Mouse (Mus musculus): Measurements from ENCODE around the gene Kcnq2. TPM values are rescaled to one million over a fixed set of nuclear protein-coding genes. Genes with fewer than 3 reads are reported as not detected.

The Kcnq2 gene
- polyA plus RNA-seq, 1 experiment from 2014 or later, result 0.42 TPM

DNA sequence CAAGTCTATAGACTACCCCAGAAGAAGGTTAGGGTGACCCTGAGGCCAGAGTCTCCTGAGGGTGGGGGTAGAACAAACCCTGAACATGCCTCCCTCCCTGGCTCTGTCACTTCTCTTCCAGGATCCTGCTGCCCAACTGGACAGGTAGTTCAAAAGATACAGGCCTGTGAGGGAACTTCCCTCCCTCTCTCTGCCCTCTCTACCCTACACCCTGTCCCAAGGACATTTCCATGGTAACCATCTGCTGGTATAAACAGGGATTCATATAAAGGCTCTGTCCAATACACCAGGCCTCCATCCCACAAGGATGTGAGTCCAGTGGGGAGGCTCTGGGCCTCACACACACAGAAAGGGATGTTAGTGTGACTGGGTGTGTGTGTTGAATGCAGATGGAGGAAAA lies 92.7 kb downstream of the Kcnq2 start:
- H3K4me1 ChIP-seq (replicated peaks; ENCODE audit: control insufficient read depth, insufficient read depth), result no peaks in the 10 kb centered on the region
- no peak overlapping the region for H3K9ac ChIP-seq (ENCODE audit: low read length)
- ATAC-seq (ENCODE audit: low FRiP score, low TSS enrichment) (no peak), DNase-seq (ENCODE audit: low spot score) (no peak)
- TF ChIP-seq EP300 (optimal IDR thresholded peaks at IDR 0.05) (no peak), CTCF (IDR thresholded peaks at IDR 0.05; ENCODE audit: low read depth) (no peak)
- no peaks in the 10 kb centered on the region for H3K9me3 ChIP-seq (ENCODE audit: control insufficient read depth, low read length)
- no peak overlapping the region for H3K4me2 ChIP-seq (replicated peaks; ENCODE audit: low read depth)
- H3K27me3 ChIP-seq (ENCODE audit: control insufficient read depth, insufficient read depth, low read length), result peaks cover 3% of the 10 kb centered on the region; the same call in 1 of the 2 replicates
- H3K27ac ChIP-seq (replicated peaks), result no peak overlapping the region
- H3K4me3 ChIP-seq (ENCODE audit: low read depth, low read length), result no peak overlapping the region
- H3K36me3 ChIP-seq (ENCODE audit: control insufficient read depth, insufficient read depth, low read length), result no peaks in the 10 kb centered on the region

DNA sequence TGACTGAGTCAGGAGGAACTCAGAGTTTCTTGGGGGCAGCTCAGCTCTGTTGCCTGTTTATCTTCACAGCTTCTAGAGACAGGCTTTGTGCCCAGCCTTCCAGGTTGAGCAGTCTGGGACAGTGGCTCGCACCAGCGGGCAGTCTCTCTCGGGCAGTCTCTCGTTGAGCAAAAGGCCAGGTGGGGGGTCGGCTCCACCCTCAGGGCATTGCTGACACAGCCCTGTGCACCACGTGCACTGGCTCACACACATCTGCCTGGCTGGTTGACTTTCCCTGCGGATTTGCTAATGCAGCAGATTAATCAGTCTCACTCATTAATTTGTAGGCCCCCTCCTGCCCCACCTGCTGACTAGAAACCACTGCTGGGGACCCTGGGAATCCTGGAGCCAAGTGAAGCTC lies 93.2 kb downstream of the Kcnq2 start:
- ATAC-seq (ENCODE audit: low FRiP score, low TSS enrichment), result no peak
- Histone ChIP-seq H3K4me1 (replicated peaks; ENCODE audit: control insufficient read depth, insufficient read depth) (no peaks in the 10 kb centered on the region), H3K9me3 (ENCODE audit: control insufficient read depth, low read length) (no peaks in the 10 kb centered on the region), H3K4me2 (replicated peaks; ENCODE audit: low read depth) (no peak overlapping the region), H3K27me3 (ENCODE audit: control insufficient read depth, insufficient read depth, low read length) (peaks cover 3% of the 10 kb centered on the region; the same call in 1 of the 2 replicates), H3K36me3 (ENCODE audit: control insufficient read depth, insufficient read depth, low read length) (no peaks in the 10 kb centered on the region), H3K4me3 (ENCODE audit: low read depth, low read length) (no peak overlapping the region), H3K9ac (ENCODE audit: low read length) (no peak overlapping the region), H3K27ac (replicated peaks) (no peak overlapping the region)
- WGBS, result 13% methylated on average over 6 of the region's 7 CpGs
- TF ChIP-seq EP300 (optimal IDR thresholded peaks at IDR 0.05), result no peak
- TF ChIP-seq CTCF (IDR thresholded peaks at IDR 0.05; ENCODE audit: low read depth), result no peak
- no peak for DNase-seq (ENCODE audit: low spot score)

DNA sequence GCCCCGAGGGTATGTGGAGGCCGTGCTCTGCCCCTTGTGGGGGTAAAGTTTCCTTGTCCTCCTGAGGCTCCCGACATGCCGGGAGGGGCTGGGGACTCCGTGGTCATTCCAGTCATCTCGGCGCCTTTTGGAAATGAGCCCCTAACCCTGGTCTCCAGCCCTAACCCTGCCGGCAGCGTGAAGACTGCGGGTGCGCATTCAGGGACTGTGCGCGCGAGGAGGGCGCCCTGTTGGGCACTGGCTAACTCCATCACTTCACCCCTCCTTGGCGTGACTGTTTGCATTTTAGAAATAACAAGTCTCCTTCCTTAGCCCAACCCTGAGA lies 95.8 kb downstream of the Kcnq2 start:
- H3K9ac ChIP-seq (ENCODE audit: low read length), result peak overlapping the region; percentile 47; the same call in 1 of the 2 replicates

DNA sequence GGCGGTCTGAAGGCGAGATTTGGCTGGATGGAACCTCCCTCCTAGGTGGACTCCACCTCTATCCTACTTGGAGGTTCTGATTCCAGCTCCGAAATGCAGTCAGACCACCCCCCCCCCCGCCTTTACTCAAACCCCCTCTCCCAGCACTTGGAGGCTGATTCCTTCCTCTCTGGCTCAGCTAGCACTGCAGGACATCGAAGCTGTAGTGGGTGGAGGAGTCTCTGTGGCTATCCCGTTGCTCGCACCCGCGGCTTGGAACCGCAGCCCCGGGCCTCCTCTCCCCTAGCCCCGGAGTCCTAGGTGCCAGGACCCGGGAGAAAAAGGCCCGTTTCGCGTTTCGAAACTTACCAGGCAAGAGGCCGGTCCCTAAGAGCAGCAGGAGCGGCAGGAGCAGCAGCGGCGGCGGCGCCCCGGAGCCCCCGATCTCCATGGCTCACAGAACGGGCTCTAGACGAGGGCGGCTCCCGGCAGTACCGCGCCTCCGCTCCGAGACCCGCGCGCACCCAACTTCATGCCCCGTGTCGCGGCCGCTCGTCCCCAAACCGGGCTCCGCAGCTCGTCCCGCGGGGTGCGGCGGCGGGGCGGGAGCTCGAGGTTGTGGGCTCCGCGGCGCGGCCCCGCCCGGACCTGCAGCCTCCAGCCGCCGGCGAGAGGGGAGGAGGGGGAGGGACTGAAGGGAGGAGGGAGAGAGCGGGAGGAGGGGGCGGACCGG lies 96.3 kb downstream of the Kcnq2 start:
- H3K9ac ChIP-seq (ENCODE audit: low read length), result peak overlapping the region; percentile 47; the same call in 1 of the 2 replicates
- no peaks in the 10 kb centered on the region for H3K36me3 ChIP-seq (ENCODE audit: control insufficient read depth, insufficient read depth, low read length)
- ATAC-seq (ENCODE audit: low FRiP score, low TSS enrichment) (no peak), DNase-seq (ENCODE audit: low spot score) (peak; percentile 31)
- H3K27ac ChIP-seq (replicated peaks), result no peak overlapping the region
- peak overlapping the region; percentile 71 for H3K4me2 ChIP-seq (replicated peaks; ENCODE audit: low read depth)
- peak overlapping the region; percentile 49 for H3K4me3 ChIP-seq (ENCODE audit: low read depth, low read length)
- WGBS, result 2% methylated on average over 43 of the region's 63 CpGs
- no peaks in the 10 kb centered on the region for H3K9me3 ChIP-seq (ENCODE audit: control insufficient read depth, low read length)
- H3K4me1 ChIP-seq (replicated peaks; ENCODE audit: control insufficient read depth, insufficient read depth), result no peaks in the 10 kb centered on the region
- peaks cover 3% of the 10 kb centered on the region; the same call in 1 of the 2 replicates for H3K27me3 ChIP-seq (ENCODE audit: control insufficient read depth, insufficient read depth, low read length)
- TF ChIP-seq EP300 (optimal IDR thresholded peaks at IDR 0.05), result no peak
- no peak for TF ChIP-seq CTCF (IDR thresholded peaks at IDR 0.05; ENCODE audit: low read depth)

More for the DNA sequence above, 95.8 kb downstream of the Kcnq2 start:
- DNase-seq (ENCODE audit: low spot score) (no peak), ATAC-seq (ENCODE audit: low FRiP score, low TSS enrichment) (no peak)
- TF ChIP-seq EP300 (optimal IDR thresholded peaks at IDR 0.05) (no peak), CTCF (IDR thresholded peaks at IDR 0.05; ENCODE audit: low read depth) (no peak)
- Histone ChIP-seq H3K9me3 (ENCODE audit: control insufficient read depth, low read length) (no peaks in the 10 kb centered on the region), H3K36me3 (ENCODE audit: control insufficient read depth, insufficient read depth, low read length) (no peaks in the 10 kb centered on the region), H3K27me3 (ENCODE audit: control insufficient read depth, insufficient read depth, low read length) (peaks cover 3% of the 10 kb centered on the region; the same call in 1 of the 2 replicates), H3K4me2 (replicated peaks; ENCODE audit: low read depth) (peak overlapping the region; percentile 71), H3K4me1 (replicated peaks; ENCODE audit: control insufficient read depth, insufficient read depth) (no peaks in the 10 kb centered on the region), H3K4me3 (ENCODE audit: low read depth, low read length) (peak overlapping the region; percentile 49), H3K27ac (replicated peaks) (no peak overlapping the region)
- WGBS, result 1% methylated on average over 15 of the region's 16 CpGs

GRCm38 (mm10) chr2:181036561-181036960 lies 98.5 kb downstream of the Kcnq2 start:
- no peaks in the 10 kb centered on the region for H3K4me1 ChIP-seq (replicated peaks; ENCODE audit: control insufficient read depth, insufficient read depth)
- no peaks in the 10 kb centered on the region for H3K9me3 ChIP-seq (ENCODE audit: control insufficient read depth, low read length)
- H3K27me3 ChIP-seq (ENCODE audit: control insufficient read depth, insufficient read depth, low read length), result peaks cover 3% of the 10 kb centered on the region; the same call in 1 of the 2 replicates
- DNase-seq (ENCODE audit: low spot score) (no peak), ATAC-seq (ENCODE audit: low FRiP score, low TSS enrichment) (no peak)
- no peaks in the 10 kb centered on the region for H3K36me3 ChIP-seq (ENCODE audit: control insufficient read depth, insufficient read depth, low read length)
- no peak for TF ChIP-seq EP300 (optimal IDR thresholded peaks at IDR 0.05)
- TF ChIP-seq CTCF (IDR thresholded peaks at IDR 0.05; ENCODE audit: low read depth), result no peak
- 64% methylated on average over 6 of the region's 6 CpGs for WGBS
- no peak overlapping the region for H3K9ac ChIP-seq (ENCODE audit: low read length)
- no peak overlapping the region for H3K27ac ChIP-seq (replicated peaks)
- no peak overlapping the region for H3K4me2 ChIP-seq (replicated peaks; ENCODE audit: low read depth)
- no peak overlapping the region for H3K4me3 ChIP-seq (ENCODE audit: low read depth, low read length)

GRCm38 (mm10) chr2:181035186-181035585 lies 99.9 kb downstream of the Kcnq2 start:
- Histone ChIP-seq H3K27me3 (ENCODE audit: control insufficient read depth, insufficient read depth, low read length) (peaks cover 3% of the 10 kb centered on the region; the same call in 1 of the 2 replicates), H3K36me3 (ENCODE audit: control insufficient read depth, insufficient read depth, low read length) (no peaks in the 10 kb centered on the region), H3K4me3 (ENCODE audit: low read depth, low read length) (no peak overlapping the region), H3K9me3 (ENCODE audit: control insufficient read depth, low read length) (no peaks in the 10 kb centered on the region), H3K4me2 (replicated peaks; ENCODE audit: low read depth) (no peak overlapping the region), H3K27ac (replicated peaks) (no peak overlapping the region), H3K9ac (ENCODE audit: low read length) (no peak overlapping the region), H3K4me1 (replicated peaks; ENCODE audit: control insufficient read depth, insufficient read depth) (no peaks in the 10 kb centered on the region)
- 81% methylated on average over 7 of the region's 7 CpGs for WGBS
- no peak for TF ChIP-seq EP300 (optimal IDR thresholded peaks at IDR 0.05)
- no peak for TF ChIP-seq CTCF (IDR thresholded peaks at IDR 0.05; ENCODE audit: low read depth)
- no peak for ATAC-seq (ENCODE audit: low FRiP score, low TSS enrichment)
- DNase-seq (ENCODE audit: low spot score), result no peak

All from stomach, postnatal 0 days (tissue).